ENCODE assay signal across 8 mouse cellular contexts in genomic region chr15:96286935-96287292, GRCm38 (mm10). TPM values are rescaled to one million over a fixed set of nuclear protein-coding genes. Genes with fewer than 3 reads are reported as not detected.
DNase-seq lines count a peak whose midpoint lies in the region; ATAC-seq and TF ChIP-seq lines count a peak whose summit lies in the region.

No protein-coding gene starts in this region.

- no peak for TF ChIP-seq POLR2A in ES-Bruce4 (IDR thresholded peaks at IDR 0.05; ENCODE audit: insufficient read depth, low read length)

- peak overlapping the region; percentile 79 to 95 for H3K4me3 ChIP-seq in heart, embryonic 14.5 days (ENCODE audit: control insufficient read depth in 1 of 2, insufficient read depth in 1 of 2, low read depth in 1 of 2, low read length in 2 of 2)
- peak overlapping the region; percentile 87 for H3K4me3 ChIP-seq in ES-Bruce4 (ENCODE audit: low read depth, low read length)
- peak overlapping the region; percentile 95 for H3K4me3 ChIP-seq in forebrain, embryonic 13.5 days
- peak overlapping the region; percentile 73 to 76 for H3K4me3 ChIP-seq in liver, embryonic 14.5 days (ENCODE audit: insufficient read depth in 1 of 2, low read depth in 2 of 2, low read length in 2 of 2)

- H3K4me1 ChIP-seq in heart, embryonic 14.5 days (ENCODE audit: control insufficient read depth in 2 of 2, insufficient read depth in 2 of 2, low read length in 2 of 2) = peaks cover 2 to 31% of the 10 kb centered on the region in 2 experiments; a peak in 3 of 4 replicates
- no peaks in the 10 kb centered on the region for H3K4me1 ChIP-seq in ES-Bruce4 (ENCODE audit: control insufficient read depth, insufficient read depth, low read length)
- H3K4me1 ChIP-seq in forebrain, embryonic 13.5 days = peaks cover 30% of the 10 kb centered on the region
- H3K4me1 ChIP-seq in liver, embryonic 14.5 days (replicated peaks; ENCODE audit: control insufficient read depth in 2 of 2, insufficient read depth in 2 of 2, low read length in 1 of 2) = peaks cover 8 to 12% of the 10 kb centered on the region in 2 experiments

- WGBS in heart, embryonic 14.5 days = 2% methylated on average over 16 of the region's 63 CpGs
- WGBS in forebrain, embryonic 13.5 days = 0% methylated on average over 7 of the region's 63 CpGs
- WGBS in liver, embryonic 14.5 days (ENCODE audit: insufficient replicate concordance) = 0% methylated on average over 44 of the region's 63 CpGs

- no peak for TF ChIP-seq CTCF in ES-Bruce4 (IDR thresholded peaks at IDR 0.05; ENCODE audit: low read depth, low read length)
- TF ChIP-seq CTCF in liver, embryonic 14.5 days (IDR thresholded peaks at IDR 0.05; ENCODE audit: low read depth) = no peak

- H3K9me3 ChIP-seq in heart, embryonic 14.5 days (ENCODE audit: control insufficient read depth, low read length) = no peaks in the 10 kb centered on the region
- no peaks in the 10 kb centered on the region for H3K9me3 ChIP-seq in ES-Bruce4 (replicated peaks; ENCODE audit: control insufficient read depth, insufficient read depth, low read length, poor library complexity, severe bottlenecking)
- H3K9me3 ChIP-seq in forebrain, embryonic 13.5 days (replicated peaks) = no peaks in the 10 kb centered on the region
- H3K9me3 ChIP-seq in liver, embryonic 14.5 days (ENCODE audit: control insufficient read depth, low read length) = no peaks in the 10 kb centered on the region

- no peak for DNase-seq in heart, postnatal 14 days
- DNase-seq in liver, embryonic 14.5 days (ENCODE audit: low read depth in 3 of 3, low spot score in 3 of 3) = no peak
- DNase-seq in urinary bladder, adult 2 months (ENCODE audit: low spot score) = no peak
- no peak for DNase-seq in embryo, embryonic 9.5 days (ENCODE audit: extremely low spot score)
- DNase-seq in kidney, postnatal 25 days = no peak

- intact Hi-C loops in heart, postnatal 14 days (cut with DNase I) = loop anchor here (5.0 to 10.0 kb wide), 6 partner anchors 65 to 492 kb away; partner anchors contain the start of genes Ano6, Scaf11 and Slc38a2

- ATAC-seq in heart, embryonic 14.5 days (ENCODE audit: insufficient number of reproducible peaks, insufficient read depth, low FRiP score, low read depth) = peak; percentile 40
- peak; percentile 6 for ATAC-seq in forebrain, embryonic 13.5 days
- ATAC-seq in liver, embryonic 14.5 days (ENCODE audit: insufficient read depth) = peak; percentile 38

- H3K9ac ChIP-seq in heart, embryonic 14.5 days (ENCODE audit: low read length) = peak overlapping the region; percentile 100
- H3K9ac ChIP-seq in ES-Bruce4 (ENCODE audit: low read depth, poor library complexity, severe bottlenecking) = peak overlapping the region; percentile 100
- H3K9ac ChIP-seq in forebrain, embryonic 13.5 days = peak overlapping the region; percentile 100
- peak overlapping the region; percentile 100 for H3K9ac ChIP-seq in liver, embryonic 14.5 days (replicated peaks)

- H3K36me3 ChIP-seq in heart, embryonic 14.5 days (ENCODE audit: control insufficient read depth, insufficient read depth, low read length) = peaks cover 10% of the 10 kb centered on the region; the same call in 1 of the 2 replicates
- H3K36me3 ChIP-seq in ES-Bruce4 (ENCODE audit: control insufficient read depth, insufficient read depth, low read length, poor library complexity, severe bottlenecking) = no peaks in the 10 kb centered on the region; the same call in 1 of the 2 replicates
- no peaks in the 10 kb centered on the region for H3K36me3 ChIP-seq in forebrain, embryonic 13.5 days (ENCODE audit: poor library complexity, severe bottlenecking)
- no peaks in the 10 kb centered on the region; the same call in none of the 2 replicates for H3K36me3 ChIP-seq in liver, embryonic 14.5 days (replicated peaks; ENCODE audit: control insufficient read depth, insufficient read depth, low read depth)

- H3K4me2 ChIP-seq in heart, embryonic 14.5 days (ENCODE audit: low read length) = peak overlapping the region; percentile 86
- H3K4me2 ChIP-seq in forebrain, embryonic 13.5 days = peak overlapping the region; percentile 88
- H3K4me2 ChIP-seq in liver, embryonic 14.5 days (ENCODE audit: low read depth) = peak overlapping the region; percentile 79

- no peaks in the 10 kb centered on the region for H3K27me3 ChIP-seq in heart, embryonic 14.5 days (ENCODE audit: control insufficient read depth, insufficient read depth, low read length)
- H3K27me3 ChIP-seq in ES-Bruce4 (ENCODE audit: control insufficient read depth, insufficient read depth, low read length, poor library complexity, severe bottlenecking) = no peaks in the 10 kb centered on the region
- no peaks in the 10 kb centered on the region for H3K27me3 ChIP-seq in forebrain, embryonic 13.5 days
- no peaks in the 10 kb centered on the region for H3K27me3 ChIP-seq in liver, embryonic 14.5 days (ENCODE audit: control insufficient read depth, insufficient read depth, low read length)

- TF ChIP-seq EP300 in ES-Bruce4 (IDR thresholded peaks at IDR 0.05; ENCODE audit: insufficient read depth, low read depth, low read length) = no peak
- TF ChIP-seq EP300 in liver, embryonic 14.5 days (IDR thresholded peaks at IDR 0.05; ENCODE audit: low read depth) = no peak

- peak overlapping the region; percentile 100 for H3K27ac ChIP-seq in heart, embryonic 14.5 days (replicated peaks in 1 of 2; ENCODE audit: control insufficient read depth in 1 of 2, insufficient read depth in 1 of 2, low read depth in 2 of 2, low read length in 2 of 2)
- H3K27ac ChIP-seq in ES-Bruce4 (ENCODE audit: insufficient read depth, low read length) = 0 out of 2 replicates have a peak overlapping the region, but pooled peaks have one; percentile 47
- peak overlapping the region; percentile 100 for H3K27ac ChIP-seq in forebrain, embryonic 13.5 days
- H3K27ac ChIP-seq in liver, embryonic 14.5 days = peak overlapping the region; percentile 94

RNA-seq across cellular contexts. Expression of gene Arid2, which starts 0.4 kb away (rescaled TPM):
- polyA plus RNA-seq in heart, embryonic 14.5 days (2014; fragmentation: Nextera tagmentation; extraction: Ambion mirVana) = 19.4 and 20.3 TPM in 2 replicates
- 10 to 100 TPM; 31.9 to 34.5 TPM for total RNA-seq in heart, postnatal 14 days (2021)
- 78.4 and 81.5 TPM in 2 replicates for polyA plus RNA-seq in ES-Bruce4 (2011; ENCODE audit: insufficient read depth, insufficient read length, low read depth, missing spikeins)
- 28.9 and 32.4 TPM in 2 replicates for polyA plus RNA-seq in forebrain, embryonic 13.5 days (2015; fragmentation: Nextera tagmentation; extraction: Ambion mirVana)
- 7.9 and 8.5 TPM in 2 replicates for polyA plus RNA-seq in liver, embryonic 14.5 days (2012; rRNA removed)
- polyA plus RNA-seq in liver, embryonic 14.5 days (2014; fragmentation: Nextera tagmentation; extraction: Ambion mirVana) = 8.1 and 10.2 TPM in 2 replicates
- 14.1 and 17.3 TPM in 2 replicates for polyA plus RNA-seq in urinary bladder, adult 2 months (2012; rRNA removed)

Comparison
In these comparisons a context has a peak if more than half of its experiments do, and no peak if none do; other contexts are left out.
1. H3K27ac ChIP-seq: peak in every context shown above with its lines; median percentile 100 in heart, embryonic 14.5 days; 100 in forebrain, embryonic 13.5 days; 94 in liver, embryonic 14.5 days; 47 in ES-Bruce4.